Mouse (Mus musculus): ENCODE data around the gene Crygc.

- TF ChIP-seq CTCF (IDR thresholded peaks at IDR 0.05) (peak; percentile 55), POLR2A (IDR thresholded peaks at IDR 0.05; ENCODE audit: insufficient read depth, low read depth, low read length) (no peak), EP300 (IDR thresholded peaks at IDR 0.05; ENCODE audit: insufficient read depth, low read depth, low read length) (no peak)
Observed at GRCm38 (mm10) chr1:65075607-65076006, 2.1 kb upstream of the Crygc start.
